Mouse (Mus musculus) liver, adult (tissue): Measurements from ENCODE around the gene Gm438.

Source experiments
- GATA4 ChIP-seq: IDR thresholded peaks from 2 replicates; pipeline ENCODE4 v1.6.1; 2014; ENCODE audit warnings: mild to moderate bottlenecking, low read length; ENCODE audit not compliant: insufficient replicate concordance

Gm438 gene

DNA sequence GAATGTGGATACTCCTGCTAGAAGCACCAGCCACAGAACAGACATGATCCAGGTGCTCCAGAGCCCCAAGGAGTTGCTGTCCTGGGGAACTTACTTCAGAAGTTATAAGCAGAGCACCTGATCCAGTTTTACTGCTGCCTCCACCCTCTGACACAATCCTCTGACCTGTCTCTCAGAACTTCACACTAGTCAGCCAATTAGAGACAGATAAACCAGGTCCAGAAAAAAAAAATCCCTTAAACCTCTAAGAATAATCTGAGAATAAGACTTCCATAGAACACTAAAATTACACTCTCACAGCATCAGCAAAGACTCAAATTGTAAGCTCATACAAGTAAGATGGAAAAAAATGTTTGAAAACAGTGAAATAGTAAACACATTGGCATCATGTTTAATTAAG, at the start of gene Gm438:
Gm438 (minus strand) TSS at position 101 of the 400 bp plus-strand sequence.
- no peak for TF ChIP-seq GATA4

DNA sequence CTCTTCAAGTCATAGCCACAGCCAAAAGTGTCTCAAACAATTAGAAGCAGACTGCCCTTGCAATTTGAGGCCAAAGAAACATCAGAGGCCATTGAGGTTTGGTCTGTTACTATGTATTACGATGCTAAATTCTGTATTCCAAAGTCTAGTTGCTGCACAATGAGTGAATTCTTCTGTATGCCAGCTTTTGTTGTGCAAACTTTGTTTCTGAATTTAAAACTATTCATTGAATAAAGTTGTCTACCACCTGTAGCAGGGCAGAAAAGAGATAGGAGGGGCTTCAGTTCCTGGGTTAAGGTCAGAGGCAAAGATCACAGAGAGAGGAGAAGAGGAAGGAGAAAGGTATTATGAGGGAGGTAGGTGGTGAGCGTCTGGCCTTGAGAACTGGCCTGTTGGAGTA, 38.3 kb upstream of the Gm438 start:
- no peak for TF ChIP-seq GATA4

DNA sequence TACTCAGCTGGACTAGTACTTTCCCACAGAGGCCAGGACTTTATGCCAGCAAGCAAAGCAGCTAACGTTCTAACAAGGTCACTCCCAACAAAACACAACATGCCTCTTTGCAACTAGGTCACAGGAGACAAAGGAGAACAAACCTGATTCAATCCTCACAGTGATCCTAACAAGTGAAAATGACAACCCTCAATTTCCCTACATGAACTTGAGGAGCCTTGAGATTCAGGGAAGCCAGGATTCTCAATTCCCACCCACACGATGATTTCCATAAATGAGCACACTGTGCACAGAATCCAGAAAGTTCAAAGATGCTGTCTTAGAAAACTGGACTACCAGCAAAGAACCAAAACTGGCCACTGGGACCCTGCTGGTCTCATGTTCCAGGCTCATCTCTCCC, 37.6 kb upstream of the Gm438 start:
- TF ChIP-seq GATA4: no peak

DNA sequence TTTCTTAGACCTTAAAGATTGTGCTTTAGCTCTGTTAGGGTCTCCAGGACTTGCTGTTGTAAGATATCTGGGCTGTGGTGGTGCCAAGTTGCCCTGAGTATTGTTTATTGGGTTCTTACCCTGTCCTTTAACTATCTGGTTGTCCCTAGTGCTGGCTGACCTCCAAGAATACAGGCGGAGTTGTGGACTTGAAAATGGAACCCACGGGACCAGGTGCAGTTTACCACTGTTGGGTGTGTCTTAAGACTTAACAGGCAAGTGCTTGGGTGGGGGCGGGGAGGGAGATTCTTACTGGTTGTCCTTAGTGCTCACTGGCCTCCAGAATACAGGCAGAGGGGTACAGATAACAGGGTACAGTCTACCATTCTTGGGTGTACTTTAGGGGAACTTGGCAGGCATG, 17.2 kb upstream of the Gm438 start:
- TF ChIP-seq GATA4: no peak

DNA sequence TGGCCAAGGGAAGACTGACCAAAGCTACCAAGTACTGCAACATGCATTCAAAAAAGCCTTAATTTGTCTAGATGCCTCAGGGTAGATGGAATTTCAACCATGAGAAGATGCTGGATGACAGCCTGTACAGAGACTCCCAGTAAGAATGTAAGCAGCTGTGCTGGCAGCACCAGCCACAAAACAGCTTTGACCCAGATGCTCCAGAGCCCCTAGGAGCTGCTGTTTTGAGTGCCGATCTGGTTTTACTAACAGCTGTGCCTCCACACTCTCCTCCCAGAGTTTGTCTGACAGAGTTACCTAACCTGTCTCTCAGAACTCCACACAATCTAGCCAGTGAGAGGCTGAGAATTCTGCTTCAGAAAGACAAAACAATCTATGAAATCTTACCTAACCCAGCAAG, 3.8 kb upstream of the Gm438 start:
- TF ChIP-seq GATA4: no peak

DNA sequence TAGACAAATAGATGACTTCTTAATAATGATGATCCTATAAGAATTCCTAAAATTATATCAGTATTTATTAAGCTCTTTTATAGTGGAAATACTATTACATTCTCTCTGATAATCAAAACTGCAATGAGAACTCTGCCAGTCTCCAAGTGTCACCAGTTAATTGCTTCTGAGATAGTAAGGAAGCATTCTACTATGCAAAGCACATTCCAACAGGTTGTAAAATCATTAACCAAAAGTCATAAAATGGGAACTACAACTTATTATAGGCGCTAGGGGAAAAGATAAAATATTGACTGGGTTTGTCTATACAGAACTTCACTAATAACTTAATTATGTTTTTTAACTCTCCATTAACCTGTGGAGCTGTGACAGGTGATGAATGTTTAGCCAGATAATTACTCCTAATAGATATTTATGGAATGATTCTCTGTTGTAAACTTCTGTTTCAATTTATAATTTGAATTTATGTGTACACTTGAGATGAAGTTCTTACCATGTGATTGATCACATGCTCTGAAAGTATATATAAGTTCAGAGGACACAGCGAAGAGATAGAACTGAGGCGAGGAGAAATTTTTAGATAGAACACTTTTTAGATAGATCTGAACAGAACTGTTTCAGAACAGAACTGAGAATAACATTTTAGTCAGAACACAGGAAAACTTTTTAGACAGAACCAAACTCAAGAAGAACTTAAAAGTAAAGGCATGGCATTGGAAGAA, 3.7 kb downstream of the Gm438 start:
- TF ChIP-seq GATA4: no peak

DNA sequence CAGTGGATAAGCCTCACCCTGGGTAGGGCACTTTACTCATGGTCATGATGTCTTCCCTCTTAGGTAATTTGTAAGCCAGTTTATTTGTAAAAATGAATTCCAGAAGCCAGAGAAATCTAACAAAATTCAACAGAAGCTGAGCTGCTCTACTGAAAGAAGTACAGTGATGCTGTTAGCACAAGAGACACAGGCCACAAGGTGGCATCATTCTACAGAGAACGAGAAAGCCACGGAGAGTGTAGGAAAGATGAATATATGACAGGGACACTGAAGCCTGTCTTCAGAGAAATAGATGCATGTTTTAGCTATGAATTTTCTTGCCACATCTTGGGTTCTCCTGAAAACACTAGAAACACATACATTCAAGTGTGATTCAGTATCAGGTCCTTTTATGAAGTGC, 20.7 kb downstream of the Gm438 start:
- TF ChIP-seq GATA4: no peak

DNA sequence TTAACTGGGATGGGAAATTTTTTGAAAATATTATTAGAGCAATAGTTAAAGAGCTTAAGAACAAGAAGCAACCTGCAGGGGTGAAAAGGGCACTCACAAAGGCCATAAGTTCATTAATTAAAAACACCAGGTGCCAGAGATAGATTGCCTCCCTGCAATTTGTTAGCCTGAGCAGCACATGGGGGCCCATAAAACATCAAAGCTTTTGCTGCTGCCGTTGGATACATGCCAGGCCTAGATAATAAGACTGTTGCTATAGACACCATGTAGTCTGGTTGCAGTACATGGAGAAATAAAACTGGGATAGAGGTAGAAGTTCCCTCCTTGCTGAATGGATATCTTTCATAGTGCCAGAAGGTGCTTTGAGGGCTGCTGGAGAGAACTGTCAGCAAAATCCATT, 37.2 kb downstream of the Gm438 start:
- no peak for TF ChIP-seq GATA4
